Mouse (Mus musculus) CH12.LX (cell line): ENCODE measurements at regions not wholly inside any gene's neighbourhood (a gene's known extent, or its start where the extent isn't known, plus 50 kb on each side); places are given as distances from the start of the nearest gene placed in this dataset.

ENCODE experiments used
- DNase-seq: peaks from one replicate; pipeline ENCODE4 v3.0.0-alpha.2; 2013; ENCODE audit errors: extremely low read depth
- H3K27ac ChIP-seq: 2 replicates; pipeline ENCODE4 v1.5.1; 2012; ENCODE audit warnings: low read depth, mild to moderate bottlenecking, control low read depth, moderate library complexity; ENCODE audit not compliant: insufficient read depth
- H3K27me3 ChIP-seq: replicated peaks from 2 replicates; pipeline ENCODE3; 2012; ENCODE audit warnings: inconsistent platforms
- H3K36me3 ChIP-seq, 2 experiments: replicated peaks in 1 of 2; 2 replicates each; pipeline versions ENCODE3 to v1.6.1; 2012; ENCODE audit warnings: inconsistent platforms in 1 of 2, low read length in 1 of 2, mild to moderate bottlenecking in 1 of 2, mixed read lengths in 1 of 2, moderate library complexity in 1 of 2; ENCODE audit not compliant: control insufficient read depth in 1 of 2, insufficient read depth in 1 of 2
- H3K4me1 ChIP-seq, 2 experiments: 2 replicates each; pipeline ENCODE4 v1.6.1; 2012; ENCODE audit warnings: inconsistent platforms in 1 of 2, moderate library complexity in 1 of 2; ENCODE audit not compliant: insufficient read depth in 2 of 2, control insufficient read depth in 1 of 2
- H3K4me2 ChIP-seq: 2 replicates; pipeline ENCODE4 v1.6.1; 2012; ENCODE audit warnings: low read depth, mild to moderate bottlenecking, control low read depth; ENCODE audit not compliant: poor library complexity, insufficient read depth, severe bottlenecking
- H3K4me3 ChIP-seq, 3 experiments: fragments of 150-350 bp in 1 of 3; sonication (generic) in 1 of 3; replicated peaks in 1 of 3; 2 replicates each; pipeline versions ENCODE3 to v1.5.1; 2011 to 2012; ENCODE audit warnings: low read depth in 2 of 3, low read length in 2 of 3, mild to moderate bottlenecking in 2 of 3, moderate library complexity in 2 of 3, control low read depth in 1 of 3, improper control_type of control experiment in 1 of 3, inconsistent platforms in 1 of 3, mixed read lengths in 1 of 3; ENCODE audit not compliant: poor library complexity in 1 of 3
- H3K79me2 ChIP-seq: replicated peaks from 2 replicates; pipeline ENCODE4 v1.6.1; 2012; ENCODE audit warnings: mild to moderate bottlenecking, moderate library complexity; ENCODE audit not compliant: control insufficient read depth, poor library complexity, insufficient read depth, severe bottlenecking; ENCODE audit errors: extremely low read depth
- H3K9ac ChIP-seq: 2 replicates; pipeline ENCODE4 v1.6.1; 2012; ENCODE audit warnings: low read depth, mild to moderate bottlenecking, control low read depth, moderate library complexity; ENCODE audit not compliant: insufficient read depth
- H3K9me3 ChIP-seq: replicated peaks from 2 replicates; pipeline ENCODE3; 2012; ENCODE audit warnings: low read length, inconsistent platforms, mixed read lengths
- CHD1 ChIP-seq: IDR thresholded peaks from 2 replicates; pipeline ENCODE4 v1.6.1; 2012; ENCODE audit warnings: low read depth, low read length, improper control_type of control experiment, inconsistent platforms
- CHD2 ChIP-seq: IDR thresholded peaks from 2 replicates; pipeline ENCODE4 v1.6.1; 2011; ENCODE audit warnings: low read length, improper control_type of control experiment
- CTCF ChIP-seq, 2 experiments: IDR thresholded peaks in 1 of 2; conservative IDR thresholded peaks in 1 of 2; 2 replicates each; pipeline ENCODE4 v1.5.1; 2011 to 2012; ENCODE audit warnings: low read depth in 2 of 2, low read length in 2 of 2, improper control_type of control experiment in 1 of 2, inconsistent platforms in 1 of 2, mild to moderate bottlenecking in 1 of 2, moderate library complexity in 1 of 2
- E2F4 ChIP-seq: IDR thresholded peaks from 2 replicates; pipeline ENCODE4 v1.6.1; 2011; ENCODE audit warnings: low read depth, low read length, improper control_type of control experiment; ENCODE audit not compliant: insufficient replicate concordance
- ELF1 ChIP-seq: IDR thresholded peaks from 2 replicates; pipeline ENCODE4 v1.6.1; 2014; ENCODE audit warnings: low read depth, mild to moderate bottlenecking, inconsistent platforms, low read length, improper control_type of control experiment
- EP300 ChIP-seq: IDR thresholded peaks from 2 replicates; pipeline ENCODE4 v1.6.1; 2011; ENCODE audit warnings: low read length, improper control_type of control experiment
- ETS1 ChIP-seq: conservative IDR thresholded peaks from 2 replicates; pipeline ENCODE4 v1.6.1; 2012; ENCODE audit warnings: low read depth, mild to moderate bottlenecking, inconsistent platforms, low read length, improper control_type of control experiment, moderate library complexity
- HCFC1 ChIP-seq: IDR thresholded peaks from 2 replicates; pipeline ENCODE4 v1.6.1; 2012; ENCODE audit warnings: low read depth, mild to moderate bottlenecking, inconsistent platforms, low read length, improper control_type of control experiment
- IRF4 ChIP-seq: IDR thresholded peaks from 2 replicates; pipeline ENCODE4 v1.6.1; 2014; ENCODE audit warnings: low read depth, mild to moderate bottlenecking, inconsistent platforms, low read length, improper control_type of control experiment
- JUND ChIP-seq: conservative IDR thresholded peaks from 2 replicates; pipeline ENCODE4 v1.6.1; 2011; ENCODE audit warnings: low read depth, low read length, improper control_type of control experiment
- KAT2A ChIP-seq: IDR thresholded peaks from 2 replicates; pipeline ENCODE4 v1.6.1; 2012; ENCODE audit warnings: low read length, improper control_type of control experiment, inconsistent platforms; ENCODE audit not compliant: insufficient replicate concordance
- MAFK ChIP-seq: IDR thresholded peaks from 2 replicates; pipeline ENCODE4 v1.6.1; 2011; ENCODE audit warnings: low read length, improper control_type of control experiment; ENCODE audit not compliant: insufficient replicate concordance
- MEF2A ChIP-seq: IDR thresholded peaks from 2 replicates; pipeline ENCODE4 v1.6.1; 2014; ENCODE audit warnings: low read depth, mild to moderate bottlenecking, inconsistent platforms, low read length, improper control_type of control experiment, borderline replicate concordance
- MXI1 ChIP-seq: IDR thresholded peaks from 2 replicates; pipeline ENCODE4 v1.6.1; 2011; ENCODE audit warnings: mild to moderate bottlenecking, low read depth, low read length, improper control_type of control experiment
- MYC ChIP-seq: IDR thresholded peaks from 2 replicates; pipeline ENCODE4 v1.6.1; 2011; ENCODE audit warnings: low read depth, mild to moderate bottlenecking, improper control_type of control experiment, low read length
- NELFE ChIP-seq: IDR thresholded peaks from 2 replicates; pipeline ENCODE4 v1.6.1; 2011; ENCODE audit warnings: low read depth, low read length, improper control_type of control experiment
- NRF1 ChIP-seq: IDR thresholded peaks from 2 replicates; pipeline ENCODE4 v1.6.1; 2014; ENCODE audit warnings: low read depth, mild to moderate bottlenecking, inconsistent platforms, low read length, improper control_type of control experiment, moderate library complexity
- PAX5 ChIP-seq: IDR thresholded peaks from 2 replicates; pipeline ENCODE4 v1.6.1; 2012; ENCODE audit warnings: low read length, inconsistent platforms, mixed read lengths
- POLR2A ChIP-seq: IDR thresholded peaks from 2 replicates; pipeline ENCODE4 v1.6.1; 2011; ENCODE audit warnings: low read depth, mild to moderate bottlenecking, improper control_type of control experiment, low read length
- POLR2AphosphoS2 ChIP-seq: IDR thresholded peaks from 2 replicates; pipeline ENCODE4 v1.6.1; 2011; ENCODE audit warnings: low read depth, low read length, improper control_type of control experiment
- RAD21 ChIP-seq: IDR thresholded peaks from 2 replicates; pipeline ENCODE4 v1.6.1; 2011; ENCODE audit warnings: low read depth, mild to moderate bottlenecking, low read length, improper control_type of control experiment, moderate library complexity
- RCOR1 ChIP-seq: conservative IDR thresholded peaks from 2 replicates; pipeline ENCODE4 v1.6.1; 2012; ENCODE audit warnings: low read depth, mild to moderate bottlenecking, inconsistent platforms, low read length, improper control_type of control experiment
- SIN3A ChIP-seq: IDR thresholded peaks from 2 replicates; pipeline ENCODE4 v1.6.1; 2012; ENCODE audit warnings: low read length, improper control_type of control experiment, inconsistent platforms
- SMC3 ChIP-seq: IDR thresholded peaks from 2 replicates; pipeline ENCODE4 v1.6.1; 2011; ENCODE audit warnings: low read depth, low read length, improper control_type of control experiment
- TBP ChIP-seq: conservative IDR thresholded peaks from 2 replicates; pipeline ENCODE4 v1.6.1; 2011; ENCODE audit warnings: low read depth, low read length, improper control_type of control experiment
- TCF12 ChIP-seq: IDR thresholded peaks from 2 replicates; pipeline ENCODE4 v1.6.1; 2014; ENCODE audit warnings: low read depth, mild to moderate bottlenecking, inconsistent platforms, low read length, improper control_type of control experiment
- USF1 ChIP-seq: IDR thresholded peaks from 2 replicates; pipeline ENCODE4 v1.6.1; 2014; ENCODE audit warnings: low read depth, mild to moderate bottlenecking, inconsistent platforms, low read length, improper control_type of control experiment
- USF2 ChIP-seq: conservative IDR thresholded peaks from 2 replicates; pipeline ENCODE4 v1.6.1; 2011; ENCODE audit warnings: low read depth, low read length, improper control_type of control experiment
- dilution Hi-C: fragments of 300-500 bp; cut with MboI; formaldehyde crosslinking; loops from 2 replicates; pipeline ENCODE4 v1.14.3; 2020; ENCODE audit warnings: low sequenced_read_pairs; ENCODE audit not compliant: extremely low pct_unique_long_range_greater_than_20kb, extremely low pct_ligation_motif_present
- in situ Hi-C: fragments of 300-500 bp; cut with MboI; formaldehyde crosslinking; loops from 3 replicates; pipeline ENCODE4 v1.14.3; 2019; ENCODE audit warnings: low sequenced_read_pairs, low pct_ligation_motif_present, low pct_unique_long_range_greater_than_20kb, mixed read lengths

- H3K4me2 ChIP-seq = no peak overlapping the region
- no peaks in the 10 kb centered on the region for H3K36me3 ChIP-seq
- in situ Hi-C loops = no loop called here
- H3K4me3 ChIP-seq = no peak overlapping the region
- TF ChIP-seq ETS1 = no peak
- no peak for TF ChIP-seq HCFC1
- TF ChIP-seq PAX5 = no peak
- TF ChIP-seq ELF1 = no peak
- TF ChIP-seq TCF12 = no peak
- TF ChIP-seq JUND = no peak
- no peak for TF ChIP-seq CHD2
- no peak for TF ChIP-seq RAD21
- TF ChIP-seq MYC = no peak
- no peak for TF ChIP-seq USF2
- TF ChIP-seq MXI1 = no peak
- TF ChIP-seq E2F4 = no peak
- TF ChIP-seq TBP = no peak
- no peak for TF ChIP-seq MEF2A
- TF ChIP-seq CTCF (conservative IDR thresholded peaks at IDR 0.05 in 1 of 2, IDR thresholded peaks at IDR 0.05 in 1 of 2; ENCODE audit: low read depth in 2 of 2, low read length in 2 of 2) = no peak
- no peak for TF ChIP-seq KAT2A
- H3K9ac ChIP-seq = no peak overlapping the region
- dilution Hi-C loops = no loop called here
- peaks cover 75% of the 10 kb centered on the region for H3K9me3 ChIP-seq
- H3K27ac ChIP-seq = no peak overlapping the region
- H3K27me3 ChIP-seq = no peaks in the 10 kb centered on the region
- no peaks in the 10 kb centered on the region for H3K4me1 ChIP-seq
- no peak for DNase-seq
- no peaks in the 10 kb centered on the region; the same call in 1 of the 2 replicates for H3K79me2 ChIP-seq
Measured at GRCm38 (mm10) chr9:99987376-99987775, 111.4 kb upstream of the Sox14 start.

GRCm38 (mm10) chr9:99980734-99981133 lies 104.8 kb upstream of the Sox14 start:
- dilution Hi-C loops (no loop called here), in situ Hi-C loops (no loop called here)
- Histone ChIP-seq H3K79me2 (no peaks in the 10 kb centered on the region), H3K4me3 (no peak overlapping the region), H3K27ac (no peak overlapping the region), H3K27me3 (no peaks in the 10 kb centered on the region)
- DNase-seq = no peak
- no peak for TF ChIP-seq SIN3A
- no peak for TF ChIP-seq POLR2AphosphoS2
- TF ChIP-seq HCFC1 = no peak
- no peak for TF ChIP-seq RAD21
- TF ChIP-seq MXI1 = no peak
- TF ChIP-seq E2F4 = no peak
- no peak for TF ChIP-seq EP300
- no peak for TF ChIP-seq NRF1
- no peak for TF ChIP-seq POLR2A
- TF ChIP-seq CHD1 = no peak
- TF ChIP-seq NELFE = no peak
- no peak for TF ChIP-seq CTCF (conservative IDR thresholded peaks at IDR 0.05 in 1 of 2, IDR thresholded peaks at IDR 0.05 in 1 of 2; ENCODE audit: low read depth in 2 of 2, low read length in 2 of 2)
- no peak for TF ChIP-seq IRF4
- TF ChIP-seq MYC = no peak
- TF ChIP-seq USF2 = no peak
- no peak for TF ChIP-seq SMC3
- TF ChIP-seq RCOR1 = no peak
- TF ChIP-seq MAFK = no peak
- TF ChIP-seq ETS1 = no peak
- no peak for TF ChIP-seq USF1
- TF ChIP-seq, all 38 proteins: peak for 0
- Histone ChIP-seq H3K4me2 (no peak overlapping the region), H3K9ac (no peak overlapping the region), H3K36me3 (no peaks in the 10 kb centered on the region), H3K9me3 (peaks cover 69% of the 10 kb centered on the region), H3K4me1 (no peaks in the 10 kb centered on the region)
